Mouse (Mus musculus): ENCODE data around the gene Rnf4.

Gene Rnf4

GRCm38 (mm10) chr5:34325286-34325685, 10.8 kb upstream of the Rnf4 start:
- H3K27me3 ChIP-seq (ENCODE audit: control insufficient read depth, insufficient read depth, low read length, poor library complexity, severe bottlenecking) = no peaks in the 10 kb centered on the region
- H3K36me3 ChIP-seq (ENCODE audit: control insufficient read depth, insufficient read depth, low read length, poor library complexity, severe bottlenecking) = no peaks in the 10 kb centered on the region; the same call in 1 of the 2 replicates
- no peak for DNase-seq (ENCODE audit: low read depth, low spot score)

- Histone ChIP-seq H3K36me3 (ENCODE audit: control insufficient read depth, insufficient read depth, low read length, poor library complexity, severe bottlenecking) (no peaks in the 10 kb centered on the region; the same call in 1 of the 2 replicates), H3K27me3 (ENCODE audit: control insufficient read depth, insufficient read depth, low read length, poor library complexity, severe bottlenecking) (no peaks in the 10 kb centered on the region)
- DNase-seq (ENCODE audit: low read depth, low spot score) = no peak
Observed at GRCm38 (mm10) chr5:34326249-34326691, 9.8 kb upstream of the Rnf4 start.

DNA sequence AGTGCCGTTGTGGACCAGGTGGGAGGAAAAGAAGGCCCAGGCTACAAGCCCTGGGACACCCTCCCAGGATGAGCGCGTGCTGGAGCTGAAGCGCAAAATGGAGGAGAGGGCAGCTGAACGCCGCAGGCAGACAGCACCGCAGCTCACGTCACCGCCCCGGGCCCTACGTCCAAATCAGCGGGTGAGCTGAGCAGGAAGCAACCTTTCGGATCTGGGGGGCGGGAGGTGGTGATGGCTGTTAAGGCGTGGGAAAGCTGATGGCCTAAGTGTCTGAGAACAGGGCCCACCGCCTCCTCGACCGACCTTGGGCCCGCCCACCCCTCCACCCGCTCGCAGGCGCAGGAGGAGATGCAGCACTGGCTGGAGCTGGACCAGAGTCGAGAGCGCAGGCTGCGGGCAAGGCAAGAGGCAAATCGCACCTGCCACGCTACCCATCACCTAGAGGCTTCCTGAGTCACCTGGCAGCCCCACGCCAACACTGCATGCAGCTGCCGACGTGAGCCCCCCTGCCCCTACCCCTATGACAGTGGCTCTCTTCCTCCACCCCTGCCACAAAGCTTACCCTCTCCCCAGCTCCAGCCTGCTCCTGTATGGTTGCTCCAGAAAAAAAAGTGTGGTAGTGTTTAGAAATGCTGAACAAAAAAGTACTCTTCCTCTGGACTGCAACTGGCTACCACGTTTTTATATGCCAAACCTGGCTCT, 9.1 kb upstream of the Rnf4 start:
- Histone ChIP-seq H3K36me3 (ENCODE audit: control insufficient read depth, insufficient read depth, low read length, poor library complexity, severe bottlenecking) (peaks cover 2% of the 10 kb centered on the region; the same call in 1 of the 2 replicates), H3K27me3 (ENCODE audit: control insufficient read depth, insufficient read depth, low read length, poor library complexity, severe bottlenecking) (no peaks in the 10 kb centered on the region)
- no peak for DNase-seq (ENCODE audit: low read depth, low spot score)

DNA sequence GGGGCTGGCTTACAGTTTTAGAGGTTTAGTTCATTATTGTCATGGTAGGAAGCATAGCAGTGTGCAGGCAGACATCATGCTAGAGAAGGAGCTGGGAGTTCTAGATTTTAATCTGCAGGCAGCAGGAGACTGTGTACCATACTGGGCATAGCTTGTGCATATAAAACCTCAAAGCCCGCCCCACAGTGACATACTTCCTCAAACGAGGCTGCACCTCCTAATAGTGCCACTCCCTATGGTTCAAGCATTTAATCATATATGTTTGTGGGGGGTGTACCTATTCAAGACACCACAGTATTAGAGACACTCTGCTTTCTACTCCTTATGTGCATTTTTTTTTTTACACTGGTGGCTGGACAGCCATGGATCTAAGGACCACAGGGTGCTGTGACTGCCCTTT, 6.0 kb upstream of the Rnf4 start:
- Histone ChIP-seq H3K36me3 (ENCODE audit: control insufficient read depth, insufficient read depth, low read length, poor library complexity, severe bottlenecking) (peaks cover 2% of the 10 kb centered on the region; the same call in 1 of the 2 replicates), H3K27me3 (ENCODE audit: control insufficient read depth, insufficient read depth, low read length, poor library complexity, severe bottlenecking) (no peaks in the 10 kb centered on the region)
- no peak for DNase-seq (ENCODE audit: low read depth, low spot score)

DNA sequence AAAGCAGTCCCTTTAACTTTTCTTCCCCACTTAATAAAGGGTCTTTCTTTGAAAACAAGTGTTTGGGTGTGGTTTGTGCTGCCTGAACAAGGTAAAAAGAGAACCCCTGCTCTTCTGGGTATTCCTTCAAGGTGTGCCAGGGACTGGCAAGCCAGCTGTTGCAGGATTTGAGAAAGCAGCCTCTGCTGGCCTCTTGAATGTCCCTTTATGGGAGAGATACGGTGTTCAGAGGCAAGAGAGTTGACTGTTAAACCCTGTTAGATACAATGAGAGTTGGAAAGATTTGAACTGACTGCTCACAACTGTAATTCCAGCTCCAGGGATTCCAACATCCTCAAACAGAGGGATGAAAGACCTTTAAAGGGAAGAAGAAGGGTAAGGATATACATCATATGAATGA, 2.0 kb upstream of the Rnf4 start:
- no peak for DNase-seq (ENCODE audit: low read depth, low spot score)

GRCm38 (mm10) chr5:34335539-34336096, 471 bp upstream of the Rnf4 start:
- H3K27me3 ChIP-seq (ENCODE audit: control insufficient read depth, insufficient read depth, low read length, poor library complexity, severe bottlenecking) = no peaks in the 10 kb centered on the region
- no peak for DNase-seq (ENCODE audit: low read depth, low spot score)
- 0 out of 2 replicates have a peak, but pooled peaks cover 2% of the 10 kb centered on the region for H3K36me3 ChIP-seq (ENCODE audit: control insufficient read depth, insufficient read depth, low read length, poor library complexity, severe bottlenecking)

More for the DNA sequence above, 2.0 kb upstream of the Rnf4 start:
- Histone ChIP-seq H3K27me3 (ENCODE audit: control insufficient read depth, insufficient read depth, low read length, poor library complexity, severe bottlenecking) (no peaks in the 10 kb centered on the region), H3K36me3 (ENCODE audit: control insufficient read depth, insufficient read depth, low read length, poor library complexity, severe bottlenecking) (peaks cover 2% of the 10 kb centered on the region; the same call in 1 of the 2 replicates)

- H3K36me3 ChIP-seq (ENCODE audit: control insufficient read depth, insufficient read depth, low read length, poor library complexity, severe bottlenecking) = no peaks in the 10 kb centered on the region
- peak; percentile 73 for DNase-seq (ENCODE audit: low read depth, low spot score)
Observed at GRCm38 (mm10) chr5:34336775-34337450, 824 bp downstream of the Rnf4 start.

DNA sequence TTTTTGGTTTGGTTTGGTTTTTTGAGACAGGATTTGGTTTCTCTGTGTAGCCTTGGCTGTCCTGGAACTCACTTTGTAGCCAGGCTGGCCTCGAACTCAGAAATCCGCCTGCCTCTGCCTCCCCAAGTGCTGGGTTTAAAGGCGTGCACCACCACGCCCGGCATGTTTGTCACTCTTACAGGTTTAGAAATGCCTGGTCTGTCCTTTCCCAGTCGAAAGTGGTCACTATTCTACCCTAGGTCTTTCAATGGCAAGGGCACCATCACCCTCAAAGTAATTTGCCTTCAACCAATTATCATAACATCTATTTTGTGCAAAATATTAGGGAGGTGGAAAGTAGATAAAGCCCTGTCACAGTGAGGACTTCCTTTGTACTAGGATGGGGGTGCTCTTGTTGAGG, 4.2 kb downstream of the Rnf4 start:
- DNase-seq (ENCODE audit: low read depth, low spot score) = no peak
- H3K27me3 ChIP-seq (ENCODE audit: control insufficient read depth, insufficient read depth, low read length, poor library complexity, severe bottlenecking) = no peaks in the 10 kb centered on the region
- peaks cover 7% of the 10 kb centered on the region for H3K36me3 ChIP-seq (ENCODE audit: control insufficient read depth, insufficient read depth, low read length, poor library complexity, severe bottlenecking)

More at GRCm38 (mm10) chr5:34336775-34337450, 824 bp downstream of the Rnf4 start:
- no peaks in the 10 kb centered on the region for H3K27me3 ChIP-seq (ENCODE audit: control insufficient read depth, insufficient read depth, low read length, poor library complexity, severe bottlenecking)

GRCm38 (mm10) chr5:34352084-34352631, 16.1 kb downstream of the Rnf4 start:
- no peak for DNase-seq (ENCODE audit: low read depth, low spot score)
- peaks cover 25% of the 10 kb centered on the region for H3K36me3 ChIP-seq (ENCODE audit: control insufficient read depth, insufficient read depth, low read length, poor library complexity, severe bottlenecking)
- H3K27me3 ChIP-seq (ENCODE audit: control insufficient read depth, insufficient read depth, low read length, poor library complexity, severe bottlenecking) = no peaks in the 10 kb centered on the region

- H3K27me3 ChIP-seq (ENCODE audit: control insufficient read depth, insufficient read depth, low read length, poor library complexity, severe bottlenecking) = no peaks in the 10 kb centered on the region
- H3K36me3 ChIP-seq (ENCODE audit: control insufficient read depth, insufficient read depth, low read length, poor library complexity, severe bottlenecking) = peaks cover 3% of the 10 kb centered on the region; the same call in 1 of the 2 replicates
Observed at GRCm38 (mm10) chr5:34360261-34360660, 24.2 kb downstream of the Rnf4 start.

DNA sequence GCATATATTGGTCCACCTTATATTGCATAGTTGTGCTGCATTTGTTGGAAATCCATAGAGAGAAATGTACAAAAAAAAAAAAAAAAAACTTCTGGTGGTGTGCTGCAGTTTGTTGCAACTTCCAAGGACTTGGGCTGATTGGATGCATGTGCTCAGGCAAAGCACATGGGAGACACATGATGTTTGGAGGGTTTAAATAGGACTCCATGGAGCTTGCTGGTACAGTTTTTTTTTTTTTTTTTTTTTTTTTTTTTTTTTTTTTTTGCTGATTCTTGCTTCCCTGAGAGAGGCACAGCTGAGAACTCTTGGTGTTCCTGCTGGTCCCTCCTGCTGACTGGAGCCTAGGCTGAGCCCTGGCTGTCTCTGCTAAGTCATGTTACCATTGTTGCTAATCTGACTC, 27.0 kb downstream of the Rnf4 start:
- DNase-seq (ENCODE audit: low read depth, low spot score) = no peak
- H3K36me3 ChIP-seq (ENCODE audit: control insufficient read depth, insufficient read depth, low read length, poor library complexity, severe bottlenecking) = no peaks in the 10 kb centered on the region
- H3K27me3 ChIP-seq (ENCODE audit: control insufficient read depth, insufficient read depth, low read length, poor library complexity, severe bottlenecking) = no peaks in the 10 kb centered on the region

More at GRCm38 (mm10) chr5:34360261-34360660, 24.2 kb downstream of the Rnf4 start:
- DNase-seq (ENCODE audit: low read depth, low spot score) = no peak

- Histone ChIP-seq H3K27me3 (ENCODE audit: control insufficient read depth, insufficient read depth, low read length, poor library complexity, severe bottlenecking) (no peaks in the 10 kb centered on the region), H3K36me3 (ENCODE audit: control insufficient read depth, insufficient read depth, low read length, poor library complexity, severe bottlenecking) (no peaks in the 10 kb centered on the region)
- DNase-seq (ENCODE audit: low read depth, low spot score) = no peak
Observed at GRCm38 (mm10) chr5:34368551-34369290, 32.6 kb downstream of the Rnf4 start.

GRCm38 (mm10) chr5:34369341-34370021, 33.4 kb downstream of the Rnf4 start, which contains the start of gene Fam193a:
Fam193a (plus strand) TSS chr5:34369933.
- Histone ChIP-seq H3K36me3 (ENCODE audit: control insufficient read depth, insufficient read depth, low read length, poor library complexity, severe bottlenecking) (no peaks in the 10 kb centered on the region), H3K27me3 (ENCODE audit: control insufficient read depth, insufficient read depth, low read length, poor library complexity, severe bottlenecking) (no peaks in the 10 kb centered on the region)
- peak; percentile 97 for DNase-seq (ENCODE audit: low read depth, low spot score)
